Mouse (Mus musculus): ENCODE results near the gene Prdx3. TPM values are rescaled to one million over a fixed set of nuclear protein-coding genes. Genes with fewer than 3 reads are reported as not detected.
A peak's percentile ranks its signal among the peaks of the same experiment; 100 is the strongest.

Prdx3 gene
- polyA plus RNA-seq, 2 experiments, result 80.9 to 109 TPM

DNA sequence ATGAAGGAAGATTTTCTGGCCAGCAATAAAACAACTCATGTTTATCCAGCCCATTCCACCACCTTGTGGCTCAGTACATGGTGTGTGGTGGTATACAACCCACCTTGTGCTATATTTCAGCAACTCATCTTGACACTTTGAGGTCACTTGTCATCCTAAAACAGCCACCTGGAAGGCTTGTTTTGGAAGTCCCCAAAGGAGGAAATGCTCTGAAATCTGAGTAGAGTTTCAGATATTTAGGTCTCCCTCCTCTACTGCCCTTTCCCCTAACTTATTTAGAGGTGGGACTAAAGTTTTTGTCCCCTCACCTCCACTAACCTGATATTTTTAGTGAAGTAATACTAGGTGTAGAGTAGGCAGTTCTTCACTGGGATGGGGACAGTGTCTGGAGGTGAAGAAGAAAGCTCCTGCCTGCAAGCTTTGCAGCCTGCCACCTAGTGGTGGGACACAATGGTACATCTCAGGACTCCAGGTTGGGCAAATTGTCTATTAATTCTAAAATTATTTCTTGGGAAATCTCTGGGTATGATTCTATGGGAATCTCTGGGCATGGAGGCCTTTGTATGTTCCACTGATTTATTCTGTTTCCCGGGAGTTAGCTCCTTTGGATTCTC is 17.7 kb upstream of the Prdx3 start:
- no peak for ATAC-seq (ENCODE audit: low FRiP score, low read depth)
- no peak for TF ChIP-seq POLR2A (IDR thresholded peaks at IDR 0.05; ENCODE audit: borderline replicate concordance, extremely low read depth, insufficient read depth, insufficient read length)
- H3K9me3 ChIP-seq (ENCODE audit: control insufficient read depth, low read length), result no peaks in the 10 kb centered on the region
- no peak overlapping the region for H3K27ac ChIP-seq (replicated peaks; ENCODE audit: low read depth, low read length)
- peak; percentile 21 for DNase-seq (ENCODE audit: low spot score)
- peak overlapping the region; percentile 75 for H3K4me2 ChIP-seq (replicated peaks; ENCODE audit: low read depth, low read length, severe bottlenecking)
- H3K4me3 ChIP-seq (replicated peaks; ENCODE audit: low read length), result no peak overlapping the region
- no peak overlapping the region for H3K9ac ChIP-seq (ENCODE audit: low read depth, low read length, severe bottlenecking)
- peaks cover 9% of the 10 kb centered on the region; the same call in 1 of the 2 replicates for H3K4me1 ChIP-seq (ENCODE audit: control insufficient read depth, insufficient read depth, low read length)
- no peaks in the 10 kb centered on the region for H3K27me3 ChIP-seq (ENCODE audit: control insufficient read depth, insufficient read depth, low read length)
- 36% methylated on average over 1 of the region's 1 CpGs for WGBS
- no peaks in the 10 kb centered on the region for H3K36me3 ChIP-seq (ENCODE audit: control insufficient read depth, insufficient read depth, low read length)

DNA sequence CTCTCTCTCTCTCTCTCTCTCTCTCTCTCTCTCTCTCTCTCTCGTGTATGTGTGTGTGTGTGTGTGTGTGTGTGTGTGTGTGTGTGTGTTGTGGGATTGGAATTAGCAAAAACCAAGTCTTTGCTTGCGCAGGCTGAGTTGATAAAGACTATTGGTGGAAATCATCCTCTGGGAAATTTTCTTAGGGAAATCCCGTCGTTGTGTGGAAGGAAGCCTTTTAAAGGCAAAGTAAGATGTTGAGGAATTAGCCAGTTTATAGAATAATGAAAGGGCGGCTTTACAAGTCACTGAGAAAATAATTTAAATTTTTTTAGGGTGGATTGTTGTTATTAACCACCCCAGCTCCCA is 16.7 kb upstream of the Prdx3 start:
- DNase-seq (ENCODE audit: low spot score), result no peak
- H3K4me2 ChIP-seq (replicated peaks; ENCODE audit: low read depth, low read length, severe bottlenecking), result peak overlapping the region; percentile 75
- 9% methylated on average over 5 of the region's 5 CpGs for WGBS
- no peaks in the 10 kb centered on the region for H3K27me3 ChIP-seq (ENCODE audit: control insufficient read depth, insufficient read depth, low read length)
- H3K36me3 ChIP-seq (ENCODE audit: control insufficient read depth, insufficient read depth, low read length), result no peaks in the 10 kb centered on the region
- TF ChIP-seq POLR2A (IDR thresholded peaks at IDR 0.05; ENCODE audit: borderline replicate concordance, extremely low read depth, insufficient read depth, insufficient read length), result no peak
- ATAC-seq (ENCODE audit: low FRiP score, low read depth), result no peak
- peak overlapping the region; percentile 74 for H3K4me3 ChIP-seq (replicated peaks; ENCODE audit: low read length)
- no peak overlapping the region for H3K9ac ChIP-seq (ENCODE audit: low read depth, low read length, severe bottlenecking)
- H3K27ac ChIP-seq (replicated peaks; ENCODE audit: low read depth, low read length), result no peak overlapping the region
- no peaks in the 10 kb centered on the region for H3K9me3 ChIP-seq (ENCODE audit: control insufficient read depth, low read length)
- H3K4me1 ChIP-seq (ENCODE audit: control insufficient read depth, insufficient read depth, low read length), result peaks cover 9% of the 10 kb centered on the region; the same call in 1 of the 2 replicates

DNA sequence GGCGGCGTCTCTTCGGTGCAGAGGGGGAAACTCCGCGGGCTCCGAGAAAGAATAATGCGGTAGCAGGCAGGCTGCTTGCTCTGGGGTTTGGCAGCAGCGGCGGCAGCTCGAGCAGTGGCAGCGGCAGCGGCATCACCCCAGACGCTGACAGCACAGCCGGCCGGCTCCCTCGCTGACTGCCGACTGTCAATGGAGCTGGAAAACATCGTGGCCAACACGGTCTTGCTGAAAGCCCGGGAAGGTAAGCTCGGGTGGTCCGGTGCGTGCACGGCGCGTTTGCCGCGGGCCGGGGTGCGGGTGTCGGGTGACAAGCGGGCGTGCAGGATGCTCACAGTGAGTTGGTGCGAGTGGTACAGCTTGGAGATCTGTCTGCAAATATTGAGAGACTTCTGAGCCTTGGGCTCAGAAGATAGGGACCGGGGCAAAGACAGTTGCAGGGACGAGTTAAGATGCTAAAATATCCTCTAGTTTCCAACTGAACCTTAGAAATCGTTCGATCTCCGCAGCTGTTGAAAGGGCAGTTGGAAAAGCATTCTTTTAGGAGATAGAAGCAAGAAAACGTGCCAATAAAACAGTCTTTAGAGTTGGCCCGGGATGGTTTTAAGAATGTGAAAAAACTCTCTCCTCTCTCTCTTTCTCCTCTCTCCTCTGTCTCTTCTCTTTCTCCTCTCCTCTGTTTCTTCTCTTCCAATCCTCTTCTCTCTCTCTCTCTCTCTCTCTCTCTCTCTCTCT is 16.2 kb upstream of the Prdx3 start:
- Histone ChIP-seq H3K27me3 (ENCODE audit: control insufficient read depth, insufficient read depth, low read length) (no peaks in the 10 kb centered on the region), H3K4me2 (replicated peaks; ENCODE audit: low read depth, low read length, severe bottlenecking) (peak overlapping the region; percentile 75), H3K9me3 (ENCODE audit: control insufficient read depth, low read length) (no peaks in the 10 kb centered on the region), H3K9ac (ENCODE audit: low read depth, low read length, severe bottlenecking) (peak overlapping the region; percentile 79), H3K36me3 (ENCODE audit: control insufficient read depth, insufficient read depth, low read length) (no peaks in the 10 kb centered on the region), H3K27ac (replicated peaks; ENCODE audit: low read depth, low read length) (peak overlapping the region; percentile 68), H3K4me3 (replicated peaks; ENCODE audit: low read length) (peak overlapping the region; percentile 74), H3K4me1 (ENCODE audit: control insufficient read depth, insufficient read depth, low read length) (peaks cover 9% of the 10 kb centered on the region; the same call in 1 of the 2 replicates)
- no peak for DNase-seq (ENCODE audit: low spot score)
- under 1% methylated on average over 36 of the region's 41 CpGs for WGBS
- no peak for TF ChIP-seq POLR2A (IDR thresholded peaks at IDR 0.05; ENCODE audit: borderline replicate concordance, extremely low read depth, insufficient read depth, insufficient read length)
- peak; percentile 23; the same call in 1 of the 2 replicates for ATAC-seq (ENCODE audit: low FRiP score, low read depth)

DNA sequence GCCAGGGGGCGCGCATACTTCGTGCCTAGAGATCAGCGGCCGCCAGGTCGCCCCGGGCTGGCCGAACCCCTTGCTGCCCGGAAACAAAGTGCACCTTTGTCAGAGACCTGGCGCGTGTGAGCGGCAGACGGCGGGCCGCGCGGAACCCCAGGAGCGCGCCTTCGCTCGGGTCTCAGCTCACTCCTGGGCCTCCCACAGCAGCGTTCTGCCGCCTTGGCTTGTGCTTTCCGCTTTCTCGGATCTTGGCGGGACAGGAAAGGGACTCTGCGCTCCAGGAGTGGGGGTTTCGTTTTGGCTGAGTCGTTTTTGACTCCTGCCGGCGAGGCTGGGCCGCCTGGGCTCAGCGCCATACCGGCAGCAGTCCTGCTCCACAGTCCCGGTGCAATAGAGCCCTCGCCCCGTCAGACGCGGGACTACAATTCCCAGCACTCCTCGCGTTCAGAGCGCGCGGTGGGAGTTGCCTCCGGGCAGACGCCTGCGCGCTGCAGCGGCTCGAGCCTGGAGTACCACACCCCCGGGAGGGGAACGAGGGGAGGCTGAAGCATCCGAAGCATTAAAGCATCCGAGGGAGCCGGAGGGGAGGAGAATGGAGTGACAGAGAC is 15.5 kb upstream of the Prdx3 start, which contains the start of gene Grk5:
TSS of gene Grk5 (plus strand) at position 36 of the 602 bp plus-strand sequence.
- WGBS, result under 1% methylated on average over 54 of the region's 55 CpGs
- Histone ChIP-seq H3K9me3 (ENCODE audit: control insufficient read depth, low read length) (no peaks in the 10 kb centered on the region), H3K4me1 (ENCODE audit: control insufficient read depth, insufficient read depth, low read length) (peaks cover 9% of the 10 kb centered on the region; the same call in 1 of the 2 replicates), H3K27ac (replicated peaks; ENCODE audit: low read depth, low read length) (peak within 1 kb of the TSS; percentile 97), H3K9ac (ENCODE audit: low read depth, low read length, severe bottlenecking) (peak within 1 kb of the TSS; percentile 79), H3K27me3 (ENCODE audit: control insufficient read depth, insufficient read depth, low read length) (no peaks in the 10 kb centered on the region), H3K4me3 (replicated peaks; ENCODE audit: low read length) (peak within 1 kb of the TSS; percentile 74), H3K36me3 (ENCODE audit: control insufficient read depth, insufficient read depth, low read length) (no peaks in the 10 kb centered on the region), H3K4me2 (replicated peaks; ENCODE audit: low read depth, low read length, severe bottlenecking) (peak within 1 kb of the TSS; percentile 75)
- 0 out of 2 replicates have a peak, but pooled peaks have one; percentile 28 for TF ChIP-seq POLR2A (IDR thresholded peaks at IDR 0.05; ENCODE audit: borderline replicate concordance, extremely low read depth, insufficient read depth, insufficient read length)
- ATAC-seq (ENCODE audit: low FRiP score, low read depth) (peak; percentile 98), DNase-seq (ENCODE audit: low spot score) (peak; percentile 95)

DNA sequence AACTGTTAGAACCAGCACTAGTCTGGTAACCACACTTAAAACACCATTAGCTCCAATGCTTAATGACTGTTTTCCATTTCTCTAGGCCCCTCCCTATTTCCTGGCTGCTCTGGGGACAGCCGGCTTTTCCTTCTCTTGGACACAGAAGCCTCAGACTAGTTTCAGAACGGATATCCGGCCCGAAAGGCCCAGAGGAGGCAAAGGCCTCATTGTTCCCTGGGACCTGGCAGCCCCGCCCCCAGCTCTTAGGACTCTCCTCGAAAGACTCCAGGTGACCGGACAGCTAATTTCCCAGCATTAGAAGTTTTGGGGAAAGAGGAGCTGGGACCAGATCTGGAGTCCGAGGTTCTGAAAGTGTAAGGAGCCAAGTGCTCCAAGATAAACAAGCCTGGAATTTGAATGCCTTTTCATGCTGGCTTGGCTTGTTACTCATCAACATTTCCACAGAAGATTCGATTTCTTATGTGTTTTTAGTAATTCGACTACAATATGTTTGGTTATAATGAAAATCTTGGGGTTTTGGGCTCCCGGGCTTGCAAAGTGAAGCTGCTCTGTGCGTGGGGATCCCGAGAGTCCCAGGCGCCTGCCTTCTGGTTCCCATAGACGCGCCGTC is 14.9 kb upstream of the Prdx3 start:
- Histone ChIP-seq H3K4me1 (ENCODE audit: control insufficient read depth, insufficient read depth, low read length) (peaks cover 9% of the 10 kb centered on the region; the same call in 1 of the 2 replicates), H3K9me3 (ENCODE audit: control insufficient read depth, low read length) (no peaks in the 10 kb centered on the region), H3K4me2 (replicated peaks; ENCODE audit: low read depth, low read length, severe bottlenecking) (peak overlapping the region; percentile 75), H3K27ac (replicated peaks; ENCODE audit: low read depth, low read length) (peak overlapping the region; percentile 97), H3K9ac (ENCODE audit: low read depth, low read length, severe bottlenecking) (peak overlapping the region; percentile 79; the same call in 1 of the 2 replicates), H3K36me3 (ENCODE audit: control insufficient read depth, insufficient read depth, low read length) (no peaks in the 10 kb centered on the region), H3K4me3 (replicated peaks; ENCODE audit: low read length) (peak overlapping the region; percentile 74), H3K27me3 (ENCODE audit: control insufficient read depth, insufficient read depth, low read length) (no peaks in the 10 kb centered on the region)
- ATAC-seq (ENCODE audit: low FRiP score, low read depth) (no peak; the same call in 1 of the 2 replicates), DNase-seq (ENCODE audit: low spot score) (peak; percentile 46)
- WGBS, result 8% methylated on average over 17 of the region's 17 CpGs
- TF ChIP-seq POLR2A (IDR thresholded peaks at IDR 0.05; ENCODE audit: borderline replicate concordance, extremely low read depth, insufficient read depth, insufficient read length), result no peak
